Mouse (Mus musculus) stomach, embryonic 15.5 days (tissue): ENCODE data around the gene H2-DMb1. TPM values are rescaled to one million over a fixed set of nuclear protein-coding genes. Genes with fewer than 3 reads are reported as not detected.

Experiments
- ATAC-seq: fragments of 200-750 bp; cut with Nextera tagmentation; 2 replicates; pipeline ENCODE4 v1.8.0; 2017; ENCODE audit warnings: low read depth, moderate number of reproducible peaks, moderate TSS enrichment; ENCODE audit not compliant: insufficient read depth, low FRiP score
- H3K27ac ChIP-seq: fragments of 300-500 bp; sonication (generic); 2 replicates; pipeline ENCODE4 v1.5.1; 2015; ENCODE audit warnings: mild to moderate bottlenecking, inconsistent platforms
- H3K27me3 ChIP-seq: fragments of 300-500 bp; sonication (generic); replicated peaks from 2 replicates; pipeline ENCODE4 v1.6.1; 2015; ENCODE audit warnings: inconsistent platforms
- H3K36me3 ChIP-seq: fragments of 300-500 bp; sonication (generic); 2 replicates; pipeline ENCODE4 v1.6.1; 2015; ENCODE audit warnings: inconsistent platforms
- H3K4me1 ChIP-seq: fragments of 300-500 bp; sonication (generic); 2 replicates; pipeline ENCODE4 v1.6.1; 2015; ENCODE audit warnings: inconsistent platforms
- H3K4me2 ChIP-seq: fragments of 300-500 bp; sonication (generic); 2 replicates; pipeline ENCODE4 v1.6.1; 2015; ENCODE audit warnings: mild to moderate bottlenecking, inconsistent platforms
- H3K4me3 ChIP-seq: fragments of 300-500 bp; sonication (generic); replicated peaks from 2 replicates; pipeline ENCODE4 v1.5.1; 2015; ENCODE audit warnings: inconsistent platforms
- H3K9ac ChIP-seq: fragments of 300-500 bp; sonication (generic); 2 replicates; pipeline ENCODE4 v1.6.1; 2015; ENCODE audit warnings: inconsistent platforms
- H3K9me3 ChIP-seq: fragments of 300-500 bp; sonication (generic); 2 replicates; pipeline ENCODE4 v1.6.1; 2016; ENCODE audit warnings: inconsistent platforms
- WGBS: fragments of 180-500 bp; shearing (Covaris S2); methylation state at CpG from one replicate; pipeline ENCODE4 v1.1.7; 2015; 5-methylcytosine and 5-hydroxymethylcytosine counted together
- polyA plus RNA-seq: library from polyadenylated mRNA; unstranded; fragments of >200 nt; fragmentation: Nextera tagmentation; extraction: Ambion mirVana; gene quantifications from 2 replicates; pipeline ENCODE4 v1.2.1, GENCODE M21; 2015

Gene H2-DMb1
- polyA plus RNA-seq = 2.2 and 2.8 TPM in 2 replicates

GRCm38 (mm10) chr17:34152923-34153322 lies at the start of gene H2-DMb1:
H2-DMb1 (plus strand) TSS chr17:34153072.
- Histone ChIP-seq H3K4me3 (no peak within 1 kb of the TSS), H3K9me3 (no peaks in the 10 kb centered on the region), H3K36me3 (no peaks in the 10 kb centered on the region), H3K4me1 (no peaks in the 10 kb centered on the region), H3K27ac (no peak within 1 kb of the TSS), H3K4me2 (no peak within 1 kb of the TSS), H3K27me3 (no peaks in the 10 kb centered on the region), H3K9ac (no peak within 1 kb of the TSS)
- no peak for ATAC-seq
- 49% methylated on average over 4 of the region's 4 CpGs for WGBS

GRCm38 (mm10) chr17:34104804-34105203 lies 48.1 kb upstream of the H2-DMb1 start:
- H3K4me1 ChIP-seq = no peaks in the 10 kb centered on the region
- no peak overlapping the region for H3K4me3 ChIP-seq
- H3K4me2 ChIP-seq = no peak overlapping the region
- H3K27me3 ChIP-seq = no peaks in the 10 kb centered on the region
- WGBS = 64% methylated on average over 9 of the region's 9 CpGs
- H3K36me3 ChIP-seq = peaks cover 3% of the 10 kb centered on the region; the same call in 1 of the 2 replicates
- no peaks in the 10 kb centered on the region for H3K9me3 ChIP-seq
- ATAC-seq = no peak
- H3K9ac ChIP-seq = no peak overlapping the region
- no peak overlapping the region for H3K27ac ChIP-seq

GRCm38 (mm10) chr17:34106555-34106954 lies 46.3 kb upstream of the H2-DMb1 start:
- Histone ChIP-seq H3K9me3 (no peaks in the 10 kb centered on the region), H3K4me3 (no peak overlapping the region), H3K27ac (no peak overlapping the region), H3K27me3 (no peaks in the 10 kb centered on the region), H3K4me1 (0 out of 2 replicates have a peak, but pooled peaks cover 3% of the 10 kb centered on the region), H3K4me2 (no peak overlapping the region), H3K9ac (no peak overlapping the region), H3K36me3 (peaks cover 16% of the 10 kb centered on the region)
- no peak for ATAC-seq
- WGBS = 83% methylated on average over 7 of the region's 7 CpGs

DNA sequence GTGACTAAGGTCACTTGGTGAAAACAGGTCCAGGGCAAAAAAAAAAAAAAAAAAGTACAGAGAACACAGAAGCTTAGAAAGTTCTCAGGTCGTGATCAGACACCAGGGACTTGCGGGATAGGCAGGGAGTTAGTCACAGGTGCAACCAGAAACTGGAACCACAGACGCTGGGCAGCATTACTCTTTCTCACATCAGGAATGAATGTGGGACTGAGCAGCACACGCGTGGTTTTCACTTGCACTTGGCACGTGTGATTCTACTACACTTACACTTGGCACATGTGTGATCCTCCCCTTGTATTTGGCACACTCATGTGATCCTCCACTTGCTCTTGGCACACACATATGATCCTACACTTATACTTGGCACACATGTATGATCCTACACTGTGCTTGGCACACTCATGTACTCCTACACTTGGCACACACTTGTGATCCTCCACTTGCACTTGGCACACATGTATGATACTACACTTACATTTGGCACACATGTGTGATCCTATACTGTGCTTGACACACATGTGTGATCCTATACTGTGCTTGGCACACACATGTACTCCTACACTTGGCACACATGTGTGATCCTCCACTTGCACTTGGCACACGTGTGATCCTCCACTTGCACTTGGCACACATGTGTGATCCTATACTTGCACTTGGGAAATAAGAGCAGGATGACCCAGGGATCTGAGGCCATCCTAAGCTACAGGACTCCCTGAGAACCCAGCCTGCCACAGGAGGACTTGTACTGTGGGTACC lies 45.6 kb upstream of the H2-DMb1 start:
- Histone ChIP-seq H3K27ac (no peak overlapping the region), H3K27me3 (no peaks in the 10 kb centered on the region), H3K9me3 (no peaks in the 10 kb centered on the region), H3K4me2 (no peak overlapping the region), H3K36me3 (peaks cover 24% of the 10 kb centered on the region), H3K4me1 (0 out of 2 replicates have a peak, but pooled peaks cover 3% of the 10 kb centered on the region), H3K4me3 (no peak overlapping the region), H3K9ac (no peak overlapping the region)
- ATAC-seq = no peak
- WGBS = 83% methylated on average over 7 of the region's 7 CpGs

DNA sequence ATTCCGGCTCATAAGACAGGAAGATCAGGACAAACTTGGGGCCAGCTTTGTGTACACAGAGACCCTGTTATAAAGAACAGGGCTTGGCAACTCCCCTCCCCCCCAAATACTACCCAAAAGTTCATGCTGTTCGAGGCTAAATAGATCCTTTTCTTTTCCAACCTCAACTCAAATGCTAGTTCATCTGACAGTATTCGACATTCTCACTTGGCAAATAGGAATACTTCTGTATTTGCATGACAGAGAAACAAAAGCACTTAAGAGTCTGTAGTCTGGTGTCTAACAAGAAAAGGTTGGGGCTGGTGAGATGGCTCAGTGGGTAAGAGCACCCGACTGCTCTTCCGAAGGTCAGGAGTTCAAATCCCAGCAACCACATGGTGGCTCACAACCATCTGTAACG lies 44.4 kb upstream of the H2-DMb1 start:
- Histone ChIP-seq H3K27ac (no peak overlapping the region), H3K4me3 (no peak overlapping the region), H3K4me1 (0 out of 2 replicates have a peak, but pooled peaks cover 3% of the 10 kb centered on the region), H3K27me3 (no peaks in the 10 kb centered on the region), H3K9ac (no peak overlapping the region), H3K36me3 (peaks cover 36% of the 10 kb centered on the region), H3K9me3 (no peaks in the 10 kb centered on the region), H3K4me2 (no peak overlapping the region)
- WGBS = 80% methylated on average over 5 of the region's 6 CpGs
- ATAC-seq = no peak

DNA sequence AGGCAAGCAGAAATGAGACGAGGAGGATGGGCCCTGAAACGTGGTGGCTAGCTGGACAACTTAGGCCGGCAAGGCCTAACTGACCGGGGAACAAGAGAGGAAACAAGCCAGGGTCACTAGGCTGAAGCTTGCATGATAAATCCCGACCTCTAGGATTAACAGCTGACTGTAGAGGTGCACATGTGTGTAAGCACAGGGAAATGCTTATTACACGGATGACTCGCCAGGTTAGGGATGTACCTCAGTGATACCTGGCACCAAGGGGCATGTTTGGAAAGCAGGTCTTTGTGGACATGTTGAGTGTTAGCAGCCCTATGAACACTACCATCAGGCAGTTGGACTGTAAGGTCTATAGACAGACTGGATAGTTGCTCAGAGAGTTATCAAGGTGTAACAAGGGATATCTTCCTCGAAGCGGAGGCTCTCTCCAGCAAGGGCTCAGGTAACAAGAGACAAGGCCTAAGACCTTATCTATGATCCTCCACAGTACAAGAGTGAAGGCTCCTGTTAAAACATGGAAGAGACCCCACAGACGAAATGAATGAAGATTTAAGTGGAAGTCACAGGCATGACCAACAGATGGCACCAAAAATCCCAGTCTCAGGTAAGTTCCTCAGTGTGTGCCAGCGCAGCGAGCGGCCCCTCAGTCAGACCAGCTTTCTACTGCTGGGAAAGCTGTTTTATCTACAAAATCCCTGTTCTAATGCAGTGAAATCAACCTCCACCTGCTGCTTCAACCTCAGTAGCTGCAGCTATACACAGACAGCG lies 43.6 kb upstream of the H2-DMb1 start:
- Histone ChIP-seq H3K4me2 (no peak overlapping the region), H3K4me1 (0 out of 2 replicates have a peak, but pooled peaks cover 3% of the 10 kb centered on the region), H3K27ac (no peak overlapping the region), H3K27me3 (no peaks in the 10 kb centered on the region), H3K36me3 (peaks cover 43% of the 10 kb centered on the region), H3K9ac (no peak overlapping the region), H3K9me3 (no peaks in the 10 kb centered on the region), H3K4me3 (no peak overlapping the region)
- no peak for ATAC-seq
- WGBS = 77% methylated on average over 14 of the region's 14 CpGs

DNA sequence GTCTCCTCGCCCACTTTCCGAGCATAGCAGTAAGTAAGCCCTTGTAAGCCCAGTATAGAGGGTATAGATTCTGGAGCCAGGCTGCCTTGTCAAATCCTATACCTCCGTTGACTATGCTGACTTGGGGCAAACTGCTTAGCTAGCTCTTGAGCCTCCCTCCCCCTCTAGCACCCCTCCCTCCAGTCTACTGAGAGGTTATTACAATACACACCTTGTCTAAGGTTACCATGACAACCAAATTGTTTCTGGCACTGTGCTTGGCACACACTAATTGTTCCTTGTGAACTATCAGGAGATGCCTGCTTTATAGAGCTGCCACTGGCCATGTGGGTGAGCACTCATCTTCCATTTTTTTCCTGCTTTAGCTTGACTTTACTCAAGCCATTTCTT lies 43.1 kb upstream of the H2-DMb1 start:
- H3K27ac ChIP-seq = 0 out of 2 replicates have a peak overlapping the region, but pooled peaks have one; percentile 21

GRCm38 (mm10) chr17:34110309-34110708 lies 42.6 kb upstream of the H2-DMb1 start:
- ATAC-seq = no peak
- 62% methylated on average over 8 of the region's 8 CpGs for WGBS
- no peak overlapping the region for H3K4me2 ChIP-seq
- no peaks in the 10 kb centered on the region for H3K9me3 ChIP-seq
- H3K27ac ChIP-seq = peak overlapping the region; percentile 21; the same call in 1 of the 2 replicates
- H3K4me1 ChIP-seq = peaks cover 10% of the 10 kb centered on the region
- no peaks in the 10 kb centered on the region for H3K27me3 ChIP-seq
- H3K9ac ChIP-seq = no peak overlapping the region
- H3K36me3 ChIP-seq = peaks cover 54% of the 10 kb centered on the region
- no peak overlapping the region for H3K4me3 ChIP-seq

More for the DNA sequence above, 43.1 kb upstream of the H2-DMb1 start:
- H3K4me2 ChIP-seq = no peak overlapping the region
- no peak overlapping the region for H3K4me3 ChIP-seq
- WGBS = 65% methylated on average over 3 of the region's 3 CpGs
- peaks cover 5% of the 10 kb centered on the region; the same call in 1 of the 2 replicates for H3K4me1 ChIP-seq
- peak; percentile 25; the same call in 1 of the 2 replicates for ATAC-seq
- H3K36me3 ChIP-seq = peaks cover 49% of the 10 kb centered on the region
- H3K9me3 ChIP-seq = no peaks in the 10 kb centered on the region
- H3K27me3 ChIP-seq = no peaks in the 10 kb centered on the region
- H3K9ac ChIP-seq = no peak overlapping the region

- no peak overlapping the region for H3K27ac ChIP-seq
- no peaks in the 10 kb centered on the region for H3K9me3 ChIP-seq
- no peak overlapping the region for H3K9ac ChIP-seq
- H3K4me3 ChIP-seq = no peak overlapping the region
- no peak for ATAC-seq
- H3K36me3 ChIP-seq = peaks cover 74% of the 10 kb centered on the region
- H3K27me3 ChIP-seq = no peaks in the 10 kb centered on the region
- no peak overlapping the region for H3K4me2 ChIP-seq
- 89% methylated on average over 7 of the region's 7 CpGs for WGBS
- peaks cover 27% of the 10 kb centered on the region for H3K4me1 ChIP-seq
Observed at GRCm38 (mm10) chr17:34114114-34114513, 38.8 kb upstream of the H2-DMb1 start.

DNA sequence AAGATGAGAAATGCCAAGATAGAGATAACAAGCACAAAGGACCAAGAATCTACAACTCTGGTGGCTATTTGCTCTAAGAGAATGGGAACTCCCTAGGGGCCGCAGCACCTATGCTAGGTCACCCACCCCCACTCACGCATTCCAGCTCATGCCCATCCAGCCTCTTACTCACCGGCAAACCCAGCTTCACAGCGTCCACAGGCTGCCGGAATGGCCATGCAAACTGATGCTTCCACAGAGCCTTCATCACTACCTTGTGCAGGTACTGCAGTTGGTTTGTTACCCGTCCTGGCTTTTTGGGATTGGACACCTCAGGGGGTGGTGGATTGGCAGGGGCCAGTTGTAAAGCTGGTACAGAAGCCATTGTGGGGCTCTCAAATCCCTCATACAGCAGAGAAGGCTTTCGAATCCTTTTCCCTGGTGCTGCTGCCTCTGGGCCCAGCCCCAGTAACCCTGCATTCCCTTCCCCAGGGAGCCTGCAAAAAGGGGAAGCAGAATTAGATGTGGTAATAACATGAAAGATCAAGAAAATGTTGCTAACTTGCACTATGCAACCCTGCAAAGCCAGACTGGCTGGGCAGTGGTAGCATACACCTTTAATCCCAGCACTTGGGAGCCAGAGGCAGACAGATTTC lies 36.0 kb upstream of the H2-DMb1 start:
- Histone ChIP-seq H3K4me3 (peak overlapping the region; percentile 80), H3K4me1 (peaks cover 24% of the 10 kb centered on the region), H3K9me3 (no peaks in the 10 kb centered on the region), H3K36me3 (peaks cover 58% of the 10 kb centered on the region), H3K4me2 (peak overlapping the region; percentile 79), H3K9ac (peak overlapping the region; percentile 33; the same call in 1 of the 2 replicates), H3K27me3 (no peaks in the 10 kb centered on the region), H3K27ac (0 out of 2 replicates have a peak overlapping the region, but pooled peaks have one; percentile 1)
- no peak for ATAC-seq
- 23% methylated on average over 7 of the region's 7 CpGs for WGBS

GRCm38 (mm10) chr17:34117421-34118112 lies 35.3 kb upstream of the H2-DMb1 start:
- ATAC-seq = no peak

More at GRCm38 (mm10) chr17:34117421-34118112, 35.3 kb upstream of the H2-DMb1 start:
- peak overlapping the region; percentile 77 for H3K9ac ChIP-seq
- peak overlapping the region; percentile 79 for H3K4me2 ChIP-seq
- H3K27me3 ChIP-seq = no peaks in the 10 kb centered on the region
- peak overlapping the region; percentile 80 for H3K4me3 ChIP-seq
- H3K9me3 ChIP-seq = no peaks in the 10 kb centered on the region
- WGBS = 2% methylated on average over 5 of the region's 5 CpGs
- peaks cover 51% of the 10 kb centered on the region for H3K36me3 ChIP-seq
- peaks cover 24% of the 10 kb centered on the region for H3K4me1 ChIP-seq
- H3K27ac ChIP-seq = 0 out of 2 replicates have a peak overlapping the region, but pooled peaks have one; percentile 1
